Mouse (Mus musculus): ENCODE data around the gene Vmn1r130. TPM values are rescaled to one million over a fixed set of nuclear protein-coding genes. Genes with fewer than 3 reads are reported as not detected.
"Not testable (repeated sequence)": the region's sequence is repeated elsewhere in the genome, so short reads cannot be mapped to it uniquely, and the experiment has no call there.

Vmn1r130 gene
- total RNA-seq (2014; rRNA removed), result not detected in 2 replicates
- not detected in 2 replicates for polyA plus RNA-seq (2015; fragmentation: Nextera tagmentation; extraction: Ambion mirVana)

GRCm38 (mm10) chr7:21511480-21511879, at the start of gene Vmn1r130:
Vmn1r130 (plus strand) TSS chr7:21511780.
- H3K27me3 ChIP-seq (ENCODE audit: insufficient read depth, low read length); H3K4me3 ChIP-seq (ENCODE audit: low read depth, low read length); ATAC-seq; DNase-seq; H3K36me3 ChIP-seq (ENCODE audit: insufficient read depth); H3K4me1 ChIP-seq (ENCODE audit: insufficient read depth); H3K27ac ChIP-seq (ENCODE audit: low read depth, low read length); H3K9me3 ChIP-seq (ENCODE audit: low read length); H3K9ac ChIP-seq; H3K4me2 ChIP-seq (ENCODE audit: low read depth): not testable (repeated sequence)
- no CpG with 5 or more reads among the region's 3 CpGs for WGBS

GRCm38 (mm10) chr7:21545990-21546389, 34.4 kb downstream of the Vmn1r130 start, which contains the start of gene Vmn1r131:
Vmn1r131 (minus strand) TSS chr7:21546090.
- H3K4me1 ChIP-seq (ENCODE audit: insufficient read depth); DNase-seq: not testable (repeated sequence)
- WGBS, result no CpG with 5 or more reads among the region's 2 CpGs

More at GRCm38 (mm10) chr7:21545990-21546389, 34.4 kb downstream of the Vmn1r130 start, which contains the start of gene Vmn1r131:
- H3K9me3 ChIP-seq (ENCODE audit: low read length); H3K4me3 ChIP-seq (ENCODE audit: low read depth, low read length); H3K36me3 ChIP-seq (ENCODE audit: insufficient read depth); ATAC-seq; H3K4me2 ChIP-seq (ENCODE audit: low read depth); H3K9ac ChIP-seq; H3K27me3 ChIP-seq (ENCODE audit: insufficient read depth, low read length); H3K27ac ChIP-seq (ENCODE audit: low read depth, low read length): not testable (repeated sequence)

Other genes with a start within 250 kb of the Vmn1r130 start
- gene Vmn1r125, start 239.6 kb upstream of the Vmn1r130 start, total RNA-seq (2014; rRNA removed), result not detected in 2 replicates
- gene Vmn1r125, start 239.6 kb upstream of the Vmn1r130 start, polyA plus RNA-seq (2015; fragmentation: Nextera tagmentation; extraction: Ambion mirVana), result not detected in 2 replicates
- not detected in 2 replicates for gene Vmn1r126, start 210.3 kb upstream of the Vmn1r130 start, total RNA-seq (2014; rRNA removed)
- gene Vmn1r126, start 210.3 kb upstream of the Vmn1r130 start, polyA plus RNA-seq (2015; fragmentation: Nextera tagmentation; extraction: Ambion mirVana), result not detected in 2 replicates
- gene Vmn1r127, start 191.9 kb upstream of the Vmn1r130 start, total RNA-seq (2014; rRNA removed), result not detected in 2 replicates
- not detected in 2 replicates for gene Vmn1r127, start 191.9 kb upstream of the Vmn1r130 start, polyA plus RNA-seq (2015; fragmentation: Nextera tagmentation; extraction: Ambion mirVana)
- not detected in 2 replicates for gene Vmn1r128, start 162.4 kb upstream of the Vmn1r130 start, total RNA-seq (2014; rRNA removed)
- gene Vmn1r128, start 162.4 kb upstream of the Vmn1r130 start, polyA plus RNA-seq (2015; fragmentation: Nextera tagmentation; extraction: Ambion mirVana), result not detected in 2 replicates
- not detected in 2 replicates for gene Vmn1r129, start 150.5 kb upstream of the Vmn1r130 start, total RNA-seq (2014; rRNA removed)
- not detected in 2 replicates for gene Vmn1r129, start 150.5 kb upstream of the Vmn1r130 start, polyA plus RNA-seq (2015; fragmentation: Nextera tagmentation; extraction: Ambion mirVana)
- gene Gm6882, start 79.0 kb upstream of the Vmn1r130 start, total RNA-seq (2014; rRNA removed), result not detected in 2 replicates
- not detected in 2 replicates for gene Gm6882, start 79.0 kb upstream of the Vmn1r130 start, polyA plus RNA-seq (2015; fragmentation: Nextera tagmentation; extraction: Ambion mirVana)
- gene Vmn1r131, start 34.3 kb downstream of the Vmn1r130 start, total RNA-seq (2014; rRNA removed), result not detected in 2 replicates
- gene Vmn1r131, start 34.3 kb downstream of the Vmn1r130 start, polyA plus RNA-seq (2015; fragmentation: Nextera tagmentation; extraction: Ambion mirVana), result not detected in 2 replicates
- not detected in 2 replicates for gene Vmn1r132, start 102.3 kb downstream of the Vmn1r130 start, total RNA-seq (2014; rRNA removed)
- gene Vmn1r132, start 102.3 kb downstream of the Vmn1r130 start, polyA plus RNA-seq (2015; fragmentation: Nextera tagmentation; extraction: Ambion mirVana), result not detected in 2 replicates
- gene Gm4175, start 249.7 kb downstream of the Vmn1r130 start, total RNA-seq (2014; rRNA removed), result not detected in 2 replicates
- gene Gm4175, start 249.7 kb downstream of the Vmn1r130 start, polyA plus RNA-seq (2015; fragmentation: Nextera tagmentation; extraction: Ambion mirVana), result not detected in 2 replicates

All from forebrain, postnatal 0 days (tissue).